Mouse (Mus musculus) lung, adult 2 months (tissue): Measurements from ENCODE around the gene Dmxl2. TPM values are rescaled to one million over a fixed set of nuclear protein-coding genes. Genes with fewer than 3 reads are reported as not detected.

Experiments used
- DNase-seq: peaks from one replicate; pipeline ENCODE4 v3.0.0; 2022
- H3K4me1 ChIP-seq: fragments of 200-500 bp; 2 replicates; pipeline ENCODE4 v1.6.1; 2011; ENCODE audit warnings: low read length; ENCODE audit not compliant: control insufficient read depth, insufficient read depth
- H3K4me3 ChIP-seq: fragments of 200-500 bp; replicated peaks from 2 replicates; pipeline ENCODE3; 2011; ENCODE audit warnings: low read depth, mild to moderate bottlenecking, control low read depth, low read length; ENCODE audit errors: extremely low read depth
- CTCF ChIP-seq: fragments of 200-500 bp; IDR thresholded peaks from 2 replicates; pipeline ENCODE4 v1.5.1; 2011; ENCODE audit warnings: mild to moderate bottlenecking, low read length, control low read depth; ENCODE audit not compliant: insufficient read depth
- POLR2A ChIP-seq: fragments of 200-500 bp; IDR thresholded peaks from 2 replicates; pipeline ENCODE4 v1.6.1; 2011; ENCODE audit warnings: low read depth, mild to moderate bottlenecking, control low read depth, low read length, borderline replicate concordance; ENCODE audit errors: extremely low read depth
- WGBS: fragments of 180-500 bp; shearing (Covaris S2); methylation state at CpG from one replicate; pipeline ENCODE4 v1.1.7; 2018; 5-methylcytosine and 5-hydroxymethylcytosine counted together
- polyA plus RNA-seq: library from polyadenylated mRNA; depleted of rRNA; stranded (reverse); fragments of >200 nt; gene quantifications from 2 replicates; pipeline ENCODE4 v1.2.3, GENCODE M21; 2012; rRNA removed

Dmxl2 gene
- polyA plus RNA-seq, 1 experiment = 6.6 TPM

DNA sequence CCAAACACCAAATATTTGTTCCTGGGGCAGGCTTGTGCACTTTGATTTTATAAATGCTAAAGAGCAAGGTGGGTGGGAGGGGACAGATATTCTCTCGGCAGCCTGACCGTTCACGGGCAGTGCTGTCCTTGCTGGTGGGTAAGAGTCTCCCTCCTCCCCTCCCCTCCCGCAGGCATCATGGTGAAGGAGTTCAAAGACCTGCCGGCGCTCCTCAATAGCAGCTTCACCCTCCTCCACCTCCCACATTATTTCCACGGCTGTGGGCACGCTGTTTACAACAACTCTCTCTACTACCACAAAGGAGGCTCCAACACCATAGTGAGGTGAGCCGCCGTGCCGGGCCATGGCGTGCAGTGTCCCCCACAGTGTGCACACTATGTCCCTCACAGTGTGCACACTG is 165.8 kb downstream of the Dmxl2 start:
- DNase-seq = no peak
- TF ChIP-seq POLR2A (no peak), CTCF (no peak)
- no peaks in the 10 kb centered on the region for H3K4me1 ChIP-seq
- H3K4me3 ChIP-seq = no peak overlapping the region
- WGBS = 71% methylated on average over 12 of the region's 12 CpGs

GRCm38 (mm10) chr9:54329201-54329600 is 172.2 kb downstream of the Dmxl2 start:
- H3K4me1 ChIP-seq = no peaks in the 10 kb centered on the region
- no peak overlapping the region for H3K4me3 ChIP-seq
- no peak for TF ChIP-seq CTCF
- TF ChIP-seq POLR2A = no peak

GRCm38 (mm10) chr9:54323456-54323855 is 178.0 kb downstream of the Dmxl2 start:
- WGBS = 34% methylated on average over 8 of the region's 8 CpGs
- Histone ChIP-seq H3K4me1 (no peaks in the 10 kb centered on the region), H3K4me3 (no peak overlapping the region)
- DNase-seq = no peak
- TF ChIP-seq CTCF = no peak
- no peak for TF ChIP-seq POLR2A

More at GRCm38 (mm10) chr9:54329201-54329600, 172.2 kb downstream of the Dmxl2 start:
- no peak for DNase-seq
- 89% methylated on average over 7 of the region's 7 CpGs for WGBS

- H3K4me1 ChIP-seq = no peaks in the 10 kb centered on the region
- DNase-seq = no peak
- TF ChIP-seq CTCF = no peak
- no peak for TF ChIP-seq POLR2A
- H3K4me3 ChIP-seq = no peak overlapping the region
- WGBS = 66% methylated on average over 9 of the region's 9 CpGs
Observed at GRCm38 (mm10) chr9:54316363-54316762, 185.1 kb downstream of the Dmxl2 start.

Other genes starting within 250 kb of the Dmxl2 start
- not detected in 2 replicates for gene Cyp19a1, start 233.5 kb downstream of the Dmxl2 start, polyA plus RNA-seq
- 0.08 and 0.27 TPM in 2 replicates for gene Gldn, start 215.1 kb downstream of the Dmxl2 start, polyA plus RNA-seq
- 0.14 and 0.15 TPM in 2 replicates for gene Sh2d7, start 37.4 kb upstream of the Dmxl2 start, polyA plus RNA-seq
- gene Cib2, start 58.6 kb upstream of the Dmxl2 start, polyA plus RNA-seq = 7.5 and 9.7 TPM in 2 replicates
- 20.1 and 37.0 TPM in 2 replicates for gene Idh3a, start 84.7 kb upstream of the Dmxl2 start, polyA plus RNA-seq
- 0.91 and 31.6 TPM in 2 replicates for gene Acsbg1, start 160.2 kb upstream of the Dmxl2 start, polyA plus RNA-seq
- 14.9 and 18.2 TPM in 2 replicates for gene Dnaja4, start 197.2 kb upstream of the Dmxl2 start, polyA plus RNA-seq
- gene Wdr61, start 232.9 kb upstream of the Dmxl2 start, polyA plus RNA-seq = 21.8 and 32.1 TPM in 2 replicates